Mouse (Mus musculus): Measurements from ENCODE around the gene Sntb2. TPM values are rescaled to one million over a fixed set of nuclear protein-coding genes. Genes with fewer than 3 reads are reported as not detected.

Sntb2 gene
- total and polyA plus RNA-seq, 3 experiments, result 3.6 to 3.8 TPM; not detected in 1

- Histone ChIP-seq H3K79me2 (ENCODE audit: control insufficient read depth, insufficient read depth, low read length, poor library complexity) (no peaks in the 10 kb centered on the region), H3K27ac (ENCODE audit: control insufficient read depth, low read depth, low read length) (no peak overlapping the region), H3K9me3 (replicated peaks; ENCODE audit: insufficient read depth, low read length) (no peaks in the 10 kb centered on the region), H3K9ac (ENCODE audit: control insufficient read depth, low read depth, low read length, poor library complexity, severe bottlenecking) (no peak overlapping the region), H3K4me1 (ENCODE audit: control insufficient read depth in 1 of 2, insufficient read depth in 2 of 2, low read length in 2 of 2) (peaks cover 15 to 22% of the 10 kb centered on the region in 2 experiments), H3K27me3 (ENCODE audit: control insufficient read depth in 1 of 2, insufficient read depth in 2 of 2, low read length in 2 of 2) (no peaks in the 10 kb centered on the region), H3K4me3 (ENCODE audit: control insufficient read depth in 1 of 2, insufficient read depth in 1 of 2, low read depth in 2 of 2, low read length in 2 of 2) (no peak overlapping the region), H3K36me3 (ENCODE audit: control insufficient read depth in 1 of 2, insufficient read depth in 2 of 2, low read length in 2 of 2) (peaks cover 0 to 23% of the 10 kb centered on the region in 2 experiments; a peak in 2 of 4 replicates)
- TF ChIP-seq SIN3A (IDR thresholded peaks at IDR 0.05; ENCODE audit: low read length), result no peak
- no peak for TF ChIP-seq E2F4 (IDR thresholded peaks at IDR 0.05; ENCODE audit: borderline replicate concordance, low read depth, low read length)
- TF ChIP-seq MYC (IDR thresholded peaks at IDR 0.05; ENCODE audit: low read depth, low read length), result no peak
- TF ChIP-seq CHD1 (IDR thresholded peaks at IDR 0.05; ENCODE audit: low read depth, low read length), result no peak
- no peak for TF ChIP-seq ZKSCAN1 (IDR thresholded peaks at IDR 0.05; ENCODE audit: low read depth, low read length)
- no peak for TF ChIP-seq TBP (IDR thresholded peaks at IDR 0.05; ENCODE audit: low read depth, low read length)
- TF ChIP-seq JUND (IDR thresholded peaks at IDR 0.05; ENCODE audit: low read depth, low read length), result no peak
- no peak for TF ChIP-seq MAX (IDR thresholded peaks at IDR 0.05; ENCODE audit: low read length)
- TF ChIP-seq USF1 (IDR thresholded peaks at IDR 0.05; ENCODE audit: low read depth, low read length), result no peak
- DNase-seq (ENCODE audit: low read depth, low spot score), result no peak
Measured at GRCm38 (mm10) chr8:106976436-106976835, 40.9 kb downstream of the Sntb2 start.

GRCm38 (mm10) chr8:106978755-106979251 is 43.3 kb downstream of the Sntb2 start:
- H3K27ac ChIP-seq (ENCODE audit: control insufficient read depth, low read depth, low read length), result no peak overlapping the region
- no peak overlapping the region for H3K9ac ChIP-seq (ENCODE audit: control insufficient read depth, low read depth, low read length, poor library complexity, severe bottlenecking)
- peaks cover 0 to 4% of the 10 kb centered on the region in 2 experiments; a peak in 2 of 4 replicates for H3K4me1 ChIP-seq (ENCODE audit: control insufficient read depth in 1 of 2, insufficient read depth in 2 of 2, low read length in 2 of 2)
- no peaks in the 10 kb centered on the region for H3K27me3 ChIP-seq (ENCODE audit: control insufficient read depth in 1 of 2, insufficient read depth in 2 of 2, low read length in 2 of 2)
- no peak overlapping the region for H3K4me3 ChIP-seq (ENCODE audit: control insufficient read depth in 1 of 2, insufficient read depth in 1 of 2, low read depth in 2 of 2, low read length in 2 of 2)
- no peaks in the 10 kb centered on the region for H3K9me3 ChIP-seq (replicated peaks; ENCODE audit: insufficient read depth, low read length)
- no peaks in the 10 kb centered on the region for H3K79me2 ChIP-seq (ENCODE audit: control insufficient read depth, insufficient read depth, low read length, poor library complexity)
- DNase-seq (ENCODE audit: low read depth, low spot score), result no peak
- peaks cover 0 to 4% of the 10 kb centered on the region in 2 experiments; a peak in 2 of 4 replicates for H3K36me3 ChIP-seq (ENCODE audit: control insufficient read depth in 1 of 2, insufficient read depth in 2 of 2, low read length in 2 of 2)
- no peak for TF ChIP-seq HCFC1 (IDR thresholded peaks at IDR 0.05; ENCODE audit: low read depth, low read length)
- no peak for TF ChIP-seq TBP (IDR thresholded peaks at IDR 0.05; ENCODE audit: low read depth, low read length)
- no peak for TF ChIP-seq TAL1 (IDR thresholded peaks at IDR 0.05; ENCODE audit: low read length)
- TF ChIP-seq NELFE (IDR thresholded peaks at IDR 0.05; ENCODE audit: low read depth, low read length), result no peak
- TF ChIP-seq MXI1 (IDR thresholded peaks at IDR 0.05; ENCODE audit: low read depth, low read length), result no peak
- no peak for TF ChIP-seq MYC (IDR thresholded peaks at IDR 0.05; ENCODE audit: low read depth, low read length)
- no peak for TF ChIP-seq GABPA (IDR thresholded peaks at IDR 0.05; ENCODE audit: low read depth, low read length)
- TF ChIP-seq ZMIZ1 (IDR thresholded peaks at IDR 0.05; ENCODE audit: low read depth, low read length), result no peak
- TF ChIP-seq RCOR1 (IDR thresholded peaks at IDR 0.05; ENCODE audit: low read depth, low read length), result no peak
- no peak for TF ChIP-seq ZKSCAN1 (IDR thresholded peaks at IDR 0.05; ENCODE audit: low read depth, low read length)
